Mouse (Mus musculus): ENCODE results near the gene Slc35b4.

DNA sequence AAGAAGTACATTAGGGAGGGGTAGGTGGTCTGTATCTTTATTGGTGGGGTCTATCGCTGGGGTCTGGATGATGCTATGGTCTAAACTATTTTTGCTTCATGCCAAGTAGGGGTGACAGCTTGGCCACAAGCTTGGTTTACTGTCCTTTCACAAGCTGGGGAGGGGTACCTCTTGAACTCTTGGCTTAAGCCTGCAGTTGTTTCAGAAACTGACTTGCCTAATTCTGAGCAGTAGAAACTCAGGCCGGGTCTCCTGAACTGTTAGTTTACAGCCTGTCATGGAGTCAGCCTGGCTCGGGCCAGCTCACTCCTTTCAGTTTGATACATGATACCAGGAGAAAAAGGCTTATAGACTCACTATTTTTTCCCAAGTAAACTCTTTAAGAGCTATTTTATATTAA is 38.5 kb downstream of the Slc35b4 start:
- TF ChIP-seq MYOD1 (IDR thresholded peaks at IDR 0.05; ENCODE audit: control insufficient read depth in 1 of 3, insufficient read length in 2 of 3, low read depth in 2 of 3) (no peak), POLR2A (IDR thresholded peaks at IDR 0.05; ENCODE audit: insufficient read length, low read depth) (no peak), E2F4 (IDR thresholded peaks at IDR 0.05; ENCODE audit: insufficient read depth) (no peak), USF1 (IDR thresholded peaks at IDR 0.05; ENCODE audit: low read depth) (no peak), REST (IDR thresholded peaks at IDR 0.05; ENCODE audit: insufficient read depth, insufficient read length) (no peak), MAX (IDR thresholded peaks at IDR 0.05; ENCODE audit: low read depth) (no peak), CEBPB (IDR thresholded peaks at IDR 0.05; ENCODE audit: insufficient read depth, poor library complexity, severe bottlenecking) (no peak)

All from myocyte (in vitro differentiated cells).